Mouse (Mus musculus): ENCODE measurements around the gene Klhl29.

Gene Klhl29

GRCm38 (mm10) chr12:5375616-5376461, at the start of gene Klhl29:
Gene Klhl29, minus strand, starts transcription at chr12:5375682.
- in situ Hi-C loops (cut with MboI; ENCODE audit: unreplicated experiment in 2 of 2): no loop called here

GRCm38 (mm10) chr12:5425276-5425675, 49.8 kb upstream of the Klhl29 start:
- in situ Hi-C loops (cut with MboI; ENCODE audit: unreplicated experiment in 2 of 2): no loop called here

DNA sequence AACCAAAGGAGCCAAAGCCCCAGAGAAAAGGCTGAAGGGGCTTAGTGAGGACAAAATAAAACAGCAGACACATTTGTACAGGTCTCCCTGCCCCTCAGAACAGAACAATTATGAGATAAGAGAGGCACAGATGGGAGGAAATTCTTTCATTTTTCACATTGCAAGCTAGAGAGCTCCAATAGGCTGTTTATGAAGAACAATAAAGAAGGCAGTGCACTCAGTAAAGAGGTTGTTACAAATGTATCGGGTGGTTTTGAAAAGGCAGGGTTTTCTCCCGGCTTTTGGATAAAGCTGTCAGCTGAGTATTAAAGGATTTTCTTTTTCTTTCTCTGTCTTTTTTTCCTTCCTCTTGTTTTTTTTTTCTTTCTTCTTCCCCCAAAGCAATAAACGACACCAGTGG, 40.3 kb upstream of the Klhl29 start:
- in situ Hi-C loops (cut with MboI; ENCODE audit: unreplicated experiment in 2 of 2): no loop called here

DNA sequence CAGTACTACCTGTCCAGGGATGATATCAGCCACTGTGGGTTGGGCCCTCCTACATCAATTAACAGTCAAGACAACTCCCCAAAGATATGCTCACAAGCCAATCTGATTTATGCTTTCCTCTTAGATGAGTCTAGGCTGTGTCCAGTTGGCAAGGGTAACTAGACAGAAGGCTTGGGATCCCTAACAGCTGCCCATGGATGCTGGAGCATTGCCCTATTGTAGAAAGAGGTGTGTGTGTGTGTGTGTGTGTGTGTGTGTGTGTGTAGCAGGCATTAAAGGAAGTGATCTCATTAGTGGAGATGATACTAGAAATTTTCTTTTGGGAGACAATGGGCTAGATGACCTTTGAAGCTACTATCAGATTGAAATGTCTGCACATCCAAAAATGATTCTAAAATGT, 38.5 kb upstream of the Klhl29 start:
- in situ Hi-C loops (cut with MboI; ENCODE audit: unreplicated experiment in 2 of 2): no loop called here

GRCm38 (mm10) chr12:5411761-5412537, 36.5 kb upstream of the Klhl29 start:
- in situ Hi-C loops (cut with MboI; ENCODE audit: unreplicated experiment in 2 of 2): no loop called here

GRCm38 (mm10) chr12:5411346-5411745, 35.9 kb upstream of the Klhl29 start:
- in situ Hi-C loops (cut with MboI; ENCODE audit: unreplicated experiment in 2 of 2): no loop called here

DNA sequence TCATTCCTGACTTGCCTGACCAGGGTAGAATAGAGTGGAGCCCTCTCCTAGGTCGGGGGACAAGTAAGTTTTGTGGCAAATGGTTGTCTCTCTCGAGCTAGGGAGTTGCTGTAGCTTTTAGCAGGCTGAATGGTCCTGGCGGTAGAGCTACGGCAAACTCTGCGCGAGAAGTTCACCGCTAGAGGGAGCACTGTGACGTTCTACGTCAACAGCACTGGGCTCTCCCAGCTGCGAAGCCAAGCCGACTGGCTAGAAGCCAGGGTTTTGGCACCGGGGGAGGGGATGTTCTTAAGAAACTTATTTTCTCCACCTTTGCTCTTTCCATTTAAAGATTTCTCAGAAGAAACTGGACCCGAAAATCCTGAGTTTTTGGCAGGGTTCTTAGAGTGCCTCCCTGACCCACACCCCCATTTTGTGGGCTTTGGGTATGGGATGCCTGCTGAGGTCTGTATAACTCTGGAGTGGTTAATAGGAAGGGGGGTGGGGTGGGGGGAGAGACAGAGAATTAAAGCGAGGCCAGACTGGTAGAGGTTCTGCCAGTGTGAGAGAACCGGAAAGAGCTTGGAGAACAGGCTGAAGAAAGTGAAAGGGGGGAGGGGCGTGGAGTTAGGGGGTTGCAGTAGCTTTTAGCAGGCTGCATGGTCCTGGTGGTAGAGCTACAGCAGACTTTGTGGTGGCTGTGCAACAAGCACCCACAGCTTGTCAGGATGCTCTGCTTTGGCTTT, 35.1 kb upstream of the Klhl29 start:
- in situ Hi-C loops (cut with MboI; ENCODE audit: unreplicated experiment in 2 of 2): no loop called here

GRCm38 (mm10) chr12:5407175-5407574, 31.7 kb upstream of the Klhl29 start:
- in situ Hi-C loops (cut with MboI; ENCODE audit: unreplicated experiment in 2 of 2): no loop called here

DNA sequence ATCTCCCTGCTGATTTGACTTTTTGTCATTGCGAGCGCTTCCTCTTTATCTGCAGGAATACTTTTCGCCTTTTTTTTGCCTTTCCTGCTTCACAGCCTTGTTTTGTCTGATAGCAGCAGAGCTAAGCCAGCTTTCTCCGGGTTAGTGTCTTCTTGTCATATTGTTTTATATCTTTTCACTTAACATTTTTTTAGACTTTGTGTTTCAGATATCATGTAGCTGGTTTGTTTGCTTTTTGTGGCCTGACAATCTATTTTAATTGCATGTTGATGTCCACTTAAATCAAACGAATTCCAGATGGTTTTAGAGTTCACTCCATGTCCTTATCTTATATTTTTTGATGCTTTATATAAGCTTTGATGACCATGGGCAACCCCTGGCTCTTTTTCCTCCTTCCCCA, 21.9 kb upstream of the Klhl29 start:
- in situ Hi-C loops (cut with MboI; ENCODE audit: unreplicated experiment in 2 of 2): no loop called here

DNA sequence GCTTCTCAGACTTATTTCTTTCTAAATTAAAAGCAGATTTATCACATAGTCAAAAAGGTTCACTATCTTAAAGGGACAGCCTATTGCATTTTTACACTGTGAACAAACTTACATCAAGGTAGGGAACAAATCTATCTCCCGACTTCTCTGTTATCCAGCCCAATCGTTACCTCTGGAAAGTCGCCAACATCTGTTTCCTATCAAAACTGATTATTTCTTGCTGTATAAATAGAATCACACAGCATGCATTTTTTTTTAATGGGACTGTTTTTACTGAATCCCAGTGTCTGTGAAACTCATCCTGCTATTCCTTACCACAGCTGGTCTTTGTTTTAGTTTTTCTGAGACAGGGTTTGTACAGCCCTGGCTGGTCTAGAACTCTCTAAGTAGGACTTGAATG, 19.7 kb upstream of the Klhl29 start:
- in situ Hi-C loops (cut with MboI; ENCODE audit: unreplicated experiment in 2 of 2): no loop called here

DNA sequence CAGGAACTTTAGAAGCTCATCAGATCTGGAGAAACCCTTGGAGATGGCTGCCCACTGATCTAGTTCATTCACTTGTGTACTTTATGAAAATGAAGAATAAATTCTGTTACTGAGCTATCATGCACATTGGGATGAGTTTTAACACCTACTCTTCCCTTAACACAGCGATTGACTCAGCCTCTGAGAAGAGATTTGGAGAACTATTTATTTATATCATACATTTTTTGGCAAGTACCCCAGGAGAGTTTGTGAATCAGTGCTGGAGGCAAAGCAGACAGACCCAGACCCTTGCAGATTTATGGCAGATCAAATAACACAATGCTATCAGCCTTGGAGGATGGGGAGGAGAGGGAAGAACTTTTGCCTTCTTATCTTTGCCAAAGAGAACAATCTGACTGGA, 11.6 kb upstream of the Klhl29 start:
- in situ Hi-C loops (cut with MboI; ENCODE audit: unreplicated experiment in 2 of 2): no loop called here

DNA sequence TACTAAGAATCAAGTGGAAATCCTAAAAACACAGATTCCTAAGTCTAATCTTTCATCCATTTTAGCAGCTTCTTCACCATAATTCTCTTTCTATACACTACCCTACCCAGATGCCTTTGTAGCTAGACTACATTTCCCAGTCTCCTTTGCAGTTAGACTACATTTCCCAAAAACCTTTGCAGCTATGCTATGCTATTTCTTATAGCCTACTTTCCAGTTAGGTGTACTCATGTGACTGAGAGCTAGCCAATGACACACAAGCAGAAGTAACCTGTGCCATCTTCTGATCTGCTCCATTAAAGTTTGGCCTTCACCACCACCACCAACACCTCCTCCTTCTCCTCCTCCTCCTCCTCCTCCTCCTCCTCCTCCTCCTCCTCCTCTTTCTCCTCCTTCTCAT, 11.2 kb upstream of the Klhl29 start:
- in situ Hi-C loops (cut with MboI; ENCODE audit: unreplicated experiment in 2 of 2): no loop called here

DNA sequence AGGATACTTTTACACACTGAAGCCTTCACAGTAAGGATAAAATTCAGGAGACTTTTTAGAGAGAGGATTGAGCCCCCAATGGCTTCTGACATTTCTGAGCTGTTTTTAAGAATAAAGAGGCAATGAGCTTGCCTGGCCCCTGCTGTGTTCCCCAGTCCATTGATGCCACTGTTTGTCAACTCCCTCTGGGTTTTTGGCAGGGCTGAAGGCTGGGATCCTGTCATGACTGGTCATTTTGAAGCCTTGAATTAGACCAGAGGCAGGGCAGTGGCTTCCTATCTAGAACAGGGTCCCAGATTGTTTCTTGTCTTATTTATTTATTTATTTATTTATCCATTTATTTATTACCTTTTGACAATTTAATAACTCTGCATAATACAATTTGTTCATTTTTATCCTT, 6.2 kb upstream of the Klhl29 start:
- in situ Hi-C loops (cut with MboI; ENCODE audit: unreplicated experiment in 2 of 2): no loop called here

DNA sequence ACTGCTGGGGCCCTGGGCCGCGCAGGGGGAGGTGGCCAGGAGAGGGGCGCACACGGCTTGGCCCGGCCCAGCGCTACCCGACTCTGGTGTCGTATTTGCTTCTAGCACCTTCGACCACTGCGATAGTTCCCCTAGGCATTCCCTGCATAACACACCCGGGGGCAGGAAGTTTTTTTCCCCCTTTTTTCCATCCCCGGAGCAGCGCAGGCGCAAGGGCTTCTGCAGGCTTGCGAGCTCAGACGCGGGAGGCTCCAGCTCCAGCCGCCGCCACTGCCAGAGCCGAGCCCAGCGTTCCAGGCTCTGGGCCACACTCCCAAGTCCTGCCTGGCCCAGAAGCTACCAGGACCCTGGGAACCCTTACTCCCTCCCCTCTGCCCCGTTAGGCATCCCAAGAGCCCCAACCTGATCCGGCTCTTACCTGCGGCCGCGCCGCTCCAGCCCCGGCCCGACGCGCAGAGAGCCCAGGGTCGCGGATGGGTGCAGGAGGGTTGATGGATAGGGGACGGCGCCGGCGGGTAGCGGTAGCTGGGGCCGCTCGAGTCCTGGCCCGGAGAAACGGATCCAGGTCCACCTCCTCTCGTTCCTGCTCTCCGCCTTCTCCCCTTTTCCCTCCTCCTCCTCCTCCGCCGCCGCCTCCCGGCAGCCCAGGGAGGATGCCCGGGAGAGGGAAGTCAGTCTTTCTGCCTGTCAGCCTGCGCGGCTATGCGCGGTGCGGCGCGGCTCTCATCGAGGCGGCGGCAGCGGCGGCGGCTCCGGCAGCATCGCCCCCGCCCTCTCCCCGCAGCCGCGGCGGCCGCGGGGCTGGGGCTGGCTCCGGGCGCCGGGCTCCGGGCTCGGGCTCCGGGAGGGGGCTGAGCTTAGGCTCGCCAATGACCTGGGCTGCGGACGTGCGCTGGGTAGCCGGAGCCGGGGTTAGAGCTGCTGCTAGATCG, 532 bp downstream of the Klhl29 start:
- in situ Hi-C loops (cut with MboI; ENCODE audit: unreplicated experiment in 2 of 2): no loop called here

DNA sequence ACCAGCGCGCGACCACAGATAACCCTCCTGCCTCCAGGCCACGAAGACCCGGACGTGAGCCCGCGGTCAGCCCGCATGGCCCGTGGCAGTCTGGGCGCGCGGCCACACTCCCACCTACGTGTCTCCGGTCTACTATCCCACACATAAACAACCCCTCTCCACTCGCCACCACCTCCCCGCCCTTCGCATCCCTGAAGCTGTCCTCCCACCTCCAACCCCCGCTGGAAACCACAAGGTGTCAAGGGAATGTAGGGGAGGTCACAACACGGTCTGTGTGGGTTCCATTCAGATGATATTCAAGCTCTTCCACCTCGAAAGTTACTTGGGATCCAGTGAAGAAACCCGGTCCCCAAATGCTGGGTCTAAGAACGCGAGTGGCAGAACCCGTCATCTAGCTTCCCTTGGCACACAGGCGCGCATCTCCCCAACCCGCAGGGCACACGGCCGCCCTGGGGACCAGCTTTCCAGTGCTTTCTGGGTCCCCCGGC, 1.2 kb downstream of the Klhl29 start:
- in situ Hi-C loops (cut with MboI; ENCODE audit: unreplicated experiment in 2 of 2): no loop called here

DNA sequence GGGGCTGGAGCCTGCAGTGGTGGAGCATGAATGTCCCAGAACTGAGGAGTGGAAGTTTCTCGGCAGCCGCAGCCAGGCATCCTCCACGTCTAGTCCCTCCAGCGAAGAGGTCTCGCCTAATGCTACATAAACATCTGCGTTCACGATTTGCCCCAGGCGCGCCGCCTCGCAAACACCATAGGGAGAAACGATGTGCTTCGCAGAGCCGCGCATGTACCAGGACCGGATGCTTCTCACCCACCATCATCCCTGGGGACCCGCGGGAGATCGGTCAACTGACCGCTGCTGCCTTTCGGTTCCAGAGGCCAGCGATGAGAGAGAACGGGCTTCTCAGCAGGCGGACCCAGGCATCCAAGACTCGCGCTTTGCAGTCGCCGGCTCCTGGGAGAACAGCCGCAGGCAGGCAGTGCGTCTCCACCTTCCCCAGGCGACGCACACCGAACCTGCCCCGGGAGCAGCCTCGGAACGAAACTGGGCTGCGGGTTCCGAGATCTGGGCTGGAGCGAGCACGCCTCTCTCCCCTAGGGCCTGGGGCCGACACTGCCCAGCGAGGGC, 1.8 kb downstream of the Klhl29 start:
- in situ Hi-C loops (cut with MboI; ENCODE audit: unreplicated experiment in 2 of 2): no loop called here

- in situ Hi-C loops (cut with MboI; ENCODE audit: unreplicated experiment in 2 of 2): no loop called here
Measured at GRCm38 (mm10) chr12:5369396-5369795, 6.1 kb downstream of the Klhl29 start.

- in situ Hi-C loops (cut with MboI; ENCODE audit: unreplicated experiment in 2 of 2): no loop called here
Measured at GRCm38 (mm10) chr12:5364836-5365235, 10.6 kb downstream of the Klhl29 start.

DNA sequence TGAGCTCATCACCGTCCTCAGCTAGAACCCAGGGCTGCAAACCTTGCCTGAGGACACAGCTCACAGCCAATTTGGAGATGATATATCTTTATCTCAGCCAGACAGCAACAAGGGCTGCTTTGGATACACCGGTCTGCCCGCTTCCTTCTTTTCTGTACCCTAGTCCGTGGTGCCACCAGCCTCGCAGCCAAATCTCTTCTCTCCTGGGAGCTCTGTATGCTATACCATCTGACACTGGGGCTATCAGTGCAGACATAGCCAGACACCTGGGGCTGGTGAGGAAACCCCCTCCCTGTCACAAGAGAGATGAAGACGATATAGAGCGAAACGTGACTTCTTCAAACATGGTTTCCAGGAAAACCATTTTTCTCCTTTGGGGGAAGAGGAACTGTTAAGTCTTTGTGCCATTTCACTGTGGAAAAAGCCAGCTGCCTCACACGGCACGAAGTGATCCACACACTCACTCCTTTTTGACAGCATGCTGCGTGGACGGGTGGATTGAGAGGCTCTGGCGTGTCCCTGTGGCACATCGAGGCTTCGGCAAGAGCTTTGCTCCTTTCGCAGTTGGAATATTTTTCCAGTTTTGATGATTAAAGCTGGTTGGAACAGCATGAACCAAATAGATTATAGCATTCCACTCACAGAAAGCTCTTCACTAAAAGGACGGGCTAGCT, 11.4 kb downstream of the Klhl29 start:
- in situ Hi-C loops (cut with MboI; ENCODE audit: unreplicated experiment in 2 of 2): no loop called here
